Mouse (Mus musculus): Measurements from ENCODE around the gene Mrps14. TPM values are rescaled to one million over a fixed set of nuclear protein-coding genes. Genes with fewer than 3 reads are reported as not detected.

Gene Mrps14
- 169 and 224 TPM in 2 replicates for polyA plus RNA-seq (2014; fragmentation: Nextera tagmentation; extraction: Ambion mirVana)

GRCm38 (mm10) chr1:160194529-160195336 is at the start of gene Mrps14:
Gene Mrps14, plus strand, starts transcription at chr1:160195215.
- Histone ChIP-seq H3K27ac (ENCODE audit: low read depth, low read length) (peak within 1 kb of the TSS; percentile 60; the same call in 1 of the 2 replicates), H3K36me3 (ENCODE audit: control insufficient read depth, insufficient read depth, low read length) (peaks cover 21% of the 10 kb centered on the region), H3K9me3 (replicated peaks; ENCODE audit: control insufficient read depth, low read length) (no peaks in the 10 kb centered on the region), H3K4me3 (ENCODE audit: low read depth, low read length) (peak within 1 kb of the TSS; percentile 83), H3K4me2 (ENCODE audit: low read length) (peak within 1 kb of the TSS; percentile 78), H3K4me1 (ENCODE audit: control insufficient read depth, insufficient read depth, low read length) (peaks cover 3% of the 10 kb centered on the region; the same call in 1 of the 2 replicates), H3K9ac (ENCODE audit: low read length) (peak within 1 kb of the TSS; percentile 85), H3K27me3 (replicated peaks; ENCODE audit: control insufficient read depth, insufficient read depth, low read length) (no peaks in the 10 kb centered on the region)
- 6% methylated on average over 31 of the region's 31 CpGs for WGBS
- DNase-seq (ENCODE audit: low spot score) = peak; percentile 100
- peak; percentile 99 for ATAC-seq

GRCm38 (mm10) chr1:160145606-160146005 is 49.4 kb upstream of the Mrps14 start:
- Histone ChIP-seq H3K4me3 (ENCODE audit: low read depth, low read length) (no peak overlapping the region), H3K9ac (ENCODE audit: low read length) (no peak overlapping the region), H3K4me2 (ENCODE audit: low read length) (no peak overlapping the region), H3K4me1 (ENCODE audit: control insufficient read depth, insufficient read depth, low read length) (0 out of 2 replicates have a peak, but pooled peaks cover 7% of the 10 kb centered on the region), H3K9me3 (replicated peaks; ENCODE audit: control insufficient read depth, low read length) (no peaks in the 10 kb centered on the region), H3K27ac (ENCODE audit: low read depth, low read length) (no peak overlapping the region), H3K27me3 (replicated peaks; ENCODE audit: control insufficient read depth, insufficient read depth, low read length) (no peaks in the 10 kb centered on the region), H3K36me3 (ENCODE audit: control insufficient read depth, insufficient read depth, low read length) (no peaks in the 10 kb centered on the region)
- 77% methylated on average over 3 of the region's 3 CpGs for WGBS
- no peak for ATAC-seq
- DNase-seq (ENCODE audit: low spot score) = no peak

GRCm38 (mm10) chr1:160147274-160147673 is 47.7 kb upstream of the Mrps14 start:
- H3K9ac ChIP-seq (ENCODE audit: low read length) = no peak overlapping the region
- H3K27me3 ChIP-seq (replicated peaks; ENCODE audit: control insufficient read depth, insufficient read depth, low read length) = no peaks in the 10 kb centered on the region
- no peak overlapping the region for H3K4me3 ChIP-seq (ENCODE audit: low read depth, low read length)
- no peak overlapping the region for H3K4me2 ChIP-seq (ENCODE audit: low read length)
- no peaks in the 10 kb centered on the region for H3K36me3 ChIP-seq (ENCODE audit: control insufficient read depth, insufficient read depth, low read length)
- ATAC-seq (no peak), DNase-seq (ENCODE audit: low spot score) (no peak)
- H3K27ac ChIP-seq (ENCODE audit: low read depth, low read length) = no peak overlapping the region
- no peaks in the 10 kb centered on the region for H3K9me3 ChIP-seq (replicated peaks; ENCODE audit: control insufficient read depth, low read length)
- 0 out of 2 replicates have a peak, but pooled peaks cover 7% of the 10 kb centered on the region for H3K4me1 ChIP-seq (ENCODE audit: control insufficient read depth, insufficient read depth, low read length)
- WGBS = 88% methylated on average over 7 of the region's 7 CpGs

- H3K4me2 ChIP-seq (ENCODE audit: low read length) = no peak overlapping the region
- H3K27me3 ChIP-seq (replicated peaks; ENCODE audit: control insufficient read depth, insufficient read depth, low read length) = no peaks in the 10 kb centered on the region
- no peak overlapping the region; the same call in 1 of the 2 replicates for H3K27ac ChIP-seq (ENCODE audit: low read depth, low read length)
- H3K9me3 ChIP-seq (replicated peaks; ENCODE audit: control insufficient read depth, low read length) = no peaks in the 10 kb centered on the region
- peak; percentile 68 for ATAC-seq
- H3K36me3 ChIP-seq (ENCODE audit: control insufficient read depth, insufficient read depth, low read length) = no peaks in the 10 kb centered on the region
- H3K4me3 ChIP-seq (ENCODE audit: low read depth, low read length) = no peak overlapping the region
- 62% methylated on average over 11 of the region's 11 CpGs for WGBS
- DNase-seq (ENCODE audit: low spot score) = peak; percentile 19
- 0 out of 2 replicates have a peak, but pooled peaks cover 7% of the 10 kb centered on the region for H3K4me1 ChIP-seq (ENCODE audit: control insufficient read depth, insufficient read depth, low read length)
- H3K9ac ChIP-seq (ENCODE audit: low read length) = no peak overlapping the region
Observed at GRCm38 (mm10) chr1:160149291-160149906, 45.6 kb upstream of the Mrps14 start.

- H3K36me3 ChIP-seq (ENCODE audit: control insufficient read depth, insufficient read depth, low read length) = no peaks in the 10 kb centered on the region
- H3K4me3 ChIP-seq (ENCODE audit: low read depth, low read length) = no peak overlapping the region
- 0 out of 2 replicates have a peak, but pooled peaks cover 7% of the 10 kb centered on the region for H3K4me1 ChIP-seq (ENCODE audit: control insufficient read depth, insufficient read depth, low read length)
- no peak overlapping the region for H3K4me2 ChIP-seq (ENCODE audit: low read length)
- H3K27me3 ChIP-seq (replicated peaks; ENCODE audit: control insufficient read depth, insufficient read depth, low read length) = no peaks in the 10 kb centered on the region
- no peak for ATAC-seq
- H3K9me3 ChIP-seq (replicated peaks; ENCODE audit: control insufficient read depth, low read length) = no peaks in the 10 kb centered on the region
- no peak overlapping the region for H3K27ac ChIP-seq (ENCODE audit: low read depth, low read length)
- WGBS = 35% methylated on average over 3 of the region's 3 CpGs
- H3K9ac ChIP-seq (ENCODE audit: low read length) = no peak overlapping the region
- DNase-seq (ENCODE audit: low spot score) = no peak
Observed at GRCm38 (mm10) chr1:160150726-160151125, 44.3 kb upstream of the Mrps14 start.

- WGBS = 82% methylated on average over 8 of the region's 8 CpGs
- H3K4me2 ChIP-seq (ENCODE audit: low read length) = no peak within 1 kb of the TSS
- no peak within 1 kb of the TSS for H3K27ac ChIP-seq (ENCODE audit: low read depth, low read length)
Observed at GRCm38 (mm10) chr1:160153480-160153879, 41.5 kb upstream of the Mrps14 start, which contains the start of gene Tnn. Gene Tnn, minus strand, starts transcription at chr1:160153580.

GRCm38 (mm10) chr1:160158190-160158589 is 36.8 kb upstream of the Mrps14 start:
- no peaks in the 10 kb centered on the region for H3K36me3 ChIP-seq (ENCODE audit: control insufficient read depth, insufficient read depth, low read length)
- H3K4me3 ChIP-seq (ENCODE audit: low read depth, low read length) = no peak overlapping the region
- no peaks in the 10 kb centered on the region for H3K4me1 ChIP-seq (ENCODE audit: control insufficient read depth, insufficient read depth, low read length)
- no peaks in the 10 kb centered on the region for H3K27me3 ChIP-seq (replicated peaks; ENCODE audit: control insufficient read depth, insufficient read depth, low read length)
- DNase-seq (ENCODE audit: low spot score) = peak; percentile 37
- WGBS = 37% methylated on average over 2 of the region's 2 CpGs
- ATAC-seq = no peak
- H3K4me2 ChIP-seq (ENCODE audit: low read length) = no peak overlapping the region
- H3K27ac ChIP-seq (ENCODE audit: low read depth, low read length) = no peak overlapping the region
- no peak overlapping the region for H3K9ac ChIP-seq (ENCODE audit: low read length)
- H3K9me3 ChIP-seq (replicated peaks; ENCODE audit: control insufficient read depth, low read length) = no peaks in the 10 kb centered on the region

More at GRCm38 (mm10) chr1:160153480-160153879, 41.5 kb upstream of the Mrps14 start, which contains the start of gene Tnn:
- no peak for ATAC-seq
- H3K4me3 ChIP-seq (ENCODE audit: low read depth, low read length) = no peak within 1 kb of the TSS
- H3K9ac ChIP-seq (ENCODE audit: low read length) = no peak within 1 kb of the TSS
- H3K4me1 ChIP-seq (ENCODE audit: control insufficient read depth, insufficient read depth, low read length) = 0 out of 2 replicates have a peak, but pooled peaks cover 7% of the 10 kb centered on the region
- DNase-seq (ENCODE audit: low spot score) = no peak
- H3K27me3 ChIP-seq (replicated peaks; ENCODE audit: control insufficient read depth, insufficient read depth, low read length) = no peaks in the 10 kb centered on the region
- no peaks in the 10 kb centered on the region for H3K9me3 ChIP-seq (replicated peaks; ENCODE audit: control insufficient read depth, low read length)
- no peaks in the 10 kb centered on the region for H3K36me3 ChIP-seq (ENCODE audit: control insufficient read depth, insufficient read depth, low read length)

GRCm38 (mm10) chr1:160166600-160166999 is 28.4 kb upstream of the Mrps14 start:
- no peak for DNase-seq (ENCODE audit: low spot score)
- Histone ChIP-seq H3K27me3 (replicated peaks; ENCODE audit: control insufficient read depth, insufficient read depth, low read length) (no peaks in the 10 kb centered on the region), H3K9ac (ENCODE audit: low read length) (no peak overlapping the region), H3K36me3 (ENCODE audit: control insufficient read depth, insufficient read depth, low read length) (no peaks in the 10 kb centered on the region), H3K4me1 (ENCODE audit: control insufficient read depth, insufficient read depth, low read length) (no peaks in the 10 kb centered on the region), H3K4me2 (ENCODE audit: low read length) (no peak overlapping the region), H3K9me3 (replicated peaks; ENCODE audit: control insufficient read depth, low read length) (no peaks in the 10 kb centered on the region), H3K4me3 (ENCODE audit: low read depth, low read length) (no peak overlapping the region), H3K27ac (ENCODE audit: low read depth, low read length) (no peak overlapping the region)
- no peak for ATAC-seq
- WGBS = 77% methylated on average over 4 of the region's 5 CpGs
